Mouse (Mus musculus) heart, postnatal 36 days (tissue): ENCODE measurements at regions not wholly inside any gene's neighbourhood (a gene's known extent, or its start where the extent isn't known, plus 50 kb on each side); places are given as distances from the start of the nearest gene placed in this dataset.

Experiments used
- DNase-seq, 2 experiments: peaks; one replicate each; pipeline ENCODE4 v3.0.0; 2021 to 2022
- intact Hi-C: fragments of 180-260 bp; cut with DNase I; formaldehyde crosslinking; loops from one replicate; pipeline ENCODE4 v1.15.1; 2025

DNA sequence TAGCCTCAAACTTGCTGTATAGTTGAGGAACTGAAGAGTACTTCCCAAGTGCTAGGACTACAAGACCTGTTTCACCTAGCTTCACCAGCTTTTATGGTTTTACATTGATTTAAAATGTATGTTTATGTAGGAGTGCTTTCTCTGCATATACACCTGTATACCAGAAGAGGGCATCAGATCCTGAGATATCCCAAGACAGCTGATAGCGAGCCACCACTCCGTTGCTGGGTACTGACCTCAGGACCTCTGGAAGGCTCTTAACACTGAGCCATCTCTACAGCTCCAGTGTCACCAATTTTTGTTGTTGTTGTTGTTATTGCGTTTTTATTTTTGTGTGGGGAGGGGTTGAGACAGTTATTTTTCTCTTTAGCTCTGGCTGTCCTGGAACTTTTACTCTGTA is 55.9 kb upstream of the Ddx3x start:
- DNase-seq = no peak
- intact Hi-C loops = loop anchor here (1.0 kb wide), 1 partner anchor 431 kb away; no protein-coding TSS in a partner anchor

DNA sequence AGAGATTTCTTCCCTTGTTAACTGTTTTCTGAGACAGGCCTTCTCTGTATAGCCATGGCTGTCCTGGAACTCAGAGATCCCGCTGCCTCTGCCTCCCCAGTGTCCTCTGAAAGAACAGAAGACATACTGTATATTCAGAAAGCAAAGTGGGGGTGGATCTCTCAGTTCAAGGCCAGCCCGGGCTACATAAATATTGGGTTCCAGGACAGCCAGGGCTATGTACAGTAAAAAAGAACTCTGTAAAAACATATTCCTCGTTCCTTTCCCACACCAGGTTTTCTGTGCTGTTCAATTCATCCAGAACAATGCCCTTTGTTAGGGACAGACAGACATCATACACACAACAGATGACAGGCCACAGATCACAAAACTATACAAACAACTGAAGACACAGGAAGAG is 54.3 kb upstream of the Ddx3x start:
- intact Hi-C loops = no loop called here

DNA sequence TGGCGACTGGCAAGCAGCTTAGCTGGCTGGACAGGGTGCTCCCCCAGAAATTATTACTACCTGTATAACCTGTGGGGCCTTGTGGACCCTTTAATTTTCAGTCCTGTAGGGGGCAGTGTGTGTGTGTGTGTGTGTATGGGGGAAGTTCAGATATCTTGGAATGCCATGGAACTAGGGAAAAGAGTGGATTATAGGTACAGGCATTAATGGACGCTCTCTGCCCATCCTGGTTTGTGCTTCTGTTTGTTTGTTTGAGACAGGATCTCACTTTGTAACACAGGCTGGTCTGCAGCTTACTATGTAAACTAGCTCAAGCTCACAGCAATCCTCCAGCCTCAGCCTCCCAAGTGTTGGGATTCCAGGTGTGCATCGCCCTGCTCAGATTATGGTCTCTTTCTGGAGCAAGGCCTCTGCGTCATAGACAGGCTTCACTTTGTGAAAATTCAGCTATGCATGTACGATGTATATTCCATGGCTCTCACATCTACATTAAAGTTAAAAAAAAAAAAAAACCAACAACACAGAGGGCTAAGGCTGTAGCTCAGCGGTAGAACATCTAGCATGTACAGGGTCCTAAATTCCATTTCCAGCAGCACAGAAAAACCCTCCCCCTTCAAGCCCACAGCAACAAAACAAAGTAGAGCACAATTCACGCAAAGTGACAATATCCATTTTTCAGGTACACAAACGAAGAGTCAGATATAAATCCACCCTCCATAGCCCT is 50.7 kb upstream of the Ddx3x start:
- peak in 1 of 2 experiments; percentile 49 for DNase-seq
- intact Hi-C loops = loop anchor here (1.0 to 2.0 kb wide), 3 partner anchors 50 to 283 kb away; partner anchors contain the start of gene Ddx3x

More for the DNA sequence above, 54.3 kb upstream of the Ddx3x start:
- DNase-seq = no peak

DNA sequence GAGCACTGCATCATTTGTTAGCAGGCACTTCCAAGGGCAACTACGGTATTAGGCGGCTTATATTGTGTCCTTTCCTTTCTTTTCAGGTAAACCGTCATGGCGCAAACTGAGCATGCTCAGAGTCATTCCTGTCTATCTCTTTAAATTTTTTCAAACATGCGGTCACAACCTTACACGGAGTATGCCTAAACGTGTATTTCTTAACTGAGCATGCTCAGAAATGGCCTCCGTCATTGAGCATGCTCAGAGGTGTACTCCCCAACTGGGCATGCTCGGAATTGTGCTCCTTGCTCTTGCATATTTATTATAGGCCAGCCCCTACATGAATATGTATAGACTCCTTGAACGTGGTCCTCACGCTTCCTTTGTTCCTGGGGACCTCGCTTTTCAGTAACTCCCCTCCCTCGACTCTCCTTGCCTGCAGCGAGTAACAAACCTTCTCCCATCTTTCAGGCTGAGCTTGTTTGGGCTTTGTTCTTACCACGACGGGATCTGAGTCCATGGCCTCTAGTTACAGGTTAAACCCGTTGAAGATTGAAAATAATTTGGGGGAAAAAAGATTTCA is 50.1 kb upstream of the Ddx3x start:
- intact Hi-C loops = loop anchor here (1.0 to 2.0 kb wide), 2 partner anchors 50 to 116 kb away; partner anchors contain the start of gene Ddx3x
- DNase-seq = peak; percentile 76 to 78
